Mouse (Mus musculus) liver, embryonic 14.5 days (tissue): ENCODE measurements around the gene Calcrl.

ENCODE experiments used
- CTCF ChIP-seq: IDR thresholded peaks from 2 replicates; pipeline ENCODE4 v1.5.1; 2016; ENCODE audit warnings: antibody characterized with exemption, low read depth, control low read depth
- EP300 ChIP-seq: IDR thresholded peaks from 2 replicates; pipeline ENCODE4 v1.6.1; 2016; ENCODE audit warnings: antibody characterized with exemption, low read depth

GRCm38 (mm10) chr2:84441940-84442339 lies 16.7 kb upstream of the Calcrl start:
- TF ChIP-seq CTCF = no peak
- TF ChIP-seq EP300 = no peak
